Mouse (Mus musculus): Measurements from ENCODE around the gene Kif26b.

Kif26b gene

DNA sequence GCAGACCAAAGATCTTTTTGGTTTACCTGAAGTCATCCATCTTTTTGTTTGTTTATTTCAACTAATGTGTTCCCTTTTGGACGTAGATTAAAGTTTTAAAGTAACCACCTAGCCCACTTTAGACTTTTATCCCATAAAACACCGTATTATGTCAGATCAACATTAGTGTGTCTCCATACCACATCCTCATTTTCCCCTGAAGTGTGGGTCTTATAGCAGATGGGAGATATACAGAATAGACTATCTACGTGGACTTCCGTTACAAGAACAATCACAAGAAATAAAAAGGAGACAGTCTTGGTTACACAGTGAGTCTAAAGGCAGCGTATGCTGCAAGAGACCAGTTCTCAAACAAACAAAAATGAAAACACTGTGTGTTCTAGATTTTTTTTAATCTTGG, 185.3 kb downstream of the Kif26b start:
- no peak for DNase-seq (ENCODE audit: low read depth, low spot score)

DNA sequence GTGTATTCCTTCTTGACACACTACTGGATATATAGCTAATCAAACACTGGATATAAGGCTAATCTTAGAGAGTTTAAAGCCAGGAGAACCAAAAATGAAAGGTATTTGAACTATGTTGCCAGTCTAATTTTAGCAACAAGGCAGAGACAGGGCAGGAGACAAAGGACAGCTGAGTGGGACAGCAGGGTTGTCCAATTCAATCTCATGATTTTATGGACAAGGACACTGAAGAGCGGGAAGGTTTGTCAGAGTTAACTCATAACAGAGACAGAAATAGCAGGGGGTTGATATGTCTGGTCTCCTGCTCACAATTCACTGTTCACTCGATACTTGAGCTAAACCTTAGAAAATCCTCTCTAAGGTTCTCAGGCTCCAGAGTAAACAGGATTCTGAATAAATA, 187.5 kb downstream of the Kif26b start:
- no peak for DNase-seq (ENCODE audit: low read depth, low spot score)

DNA sequence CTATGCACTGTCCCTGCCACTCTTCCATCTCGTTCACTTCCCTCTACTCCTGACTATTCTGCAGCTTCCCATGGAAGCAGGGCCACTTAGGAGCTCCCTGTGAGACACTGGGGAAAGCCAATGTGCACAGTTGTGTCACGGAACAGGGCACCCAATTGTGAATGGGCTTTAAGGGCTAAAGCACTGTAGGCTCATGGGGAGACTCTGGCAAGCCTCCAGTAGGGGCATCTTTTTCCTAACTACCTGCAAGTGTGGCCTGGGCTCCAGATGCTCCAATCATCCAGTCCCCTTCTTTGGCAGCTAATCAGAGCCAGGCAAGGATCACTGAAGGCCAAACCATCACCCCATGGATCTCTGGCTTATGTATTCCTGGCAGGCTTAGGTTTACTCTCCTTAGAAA, 191.9 kb downstream of the Kif26b start:
- no peak for DNase-seq (ENCODE audit: low read depth, low spot score)

DNA sequence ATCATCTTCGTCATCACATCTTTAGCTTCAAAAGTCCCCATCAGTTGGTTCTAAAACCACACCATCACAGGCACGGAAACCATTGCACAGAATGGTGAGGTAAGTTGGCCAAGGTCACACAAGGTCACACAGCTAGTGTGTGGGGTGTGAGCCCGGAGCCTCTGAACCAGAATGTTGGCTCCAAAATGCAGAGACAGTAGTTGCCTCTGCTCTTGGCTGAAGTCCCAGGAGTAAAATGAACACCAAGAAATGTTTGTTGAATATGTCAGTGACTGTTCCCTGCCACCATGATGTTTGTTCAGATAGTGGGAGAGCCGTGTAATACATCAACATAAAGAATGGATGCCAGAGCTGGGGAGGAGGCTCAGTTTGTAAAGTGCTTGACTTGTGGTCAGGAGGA, 193.9 kb downstream of the Kif26b start:
- no peak for DNase-seq (ENCODE audit: low read depth, low spot score)

DNA sequence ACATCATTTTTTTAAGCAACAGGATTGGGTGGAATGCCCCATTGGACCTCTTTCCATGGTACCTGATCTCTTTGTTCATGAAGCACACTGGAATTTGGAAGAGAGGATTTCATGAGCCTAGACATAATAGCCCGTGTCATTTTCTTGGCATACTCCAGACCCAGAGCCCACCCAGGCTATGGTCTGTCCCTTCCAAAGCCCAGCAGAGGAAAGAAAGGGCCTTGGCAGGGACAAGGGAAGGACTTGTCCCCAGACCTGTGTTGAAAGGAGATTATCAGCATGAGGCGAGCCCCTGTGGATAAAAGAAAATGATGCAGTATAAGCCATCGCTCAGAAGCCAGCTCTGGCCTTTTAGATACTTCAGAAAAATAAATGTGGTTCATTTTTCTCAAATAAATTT, 196.6 kb downstream of the Kif26b start:
- DNase-seq (ENCODE audit: low read depth, low spot score) = no peak

DNA sequence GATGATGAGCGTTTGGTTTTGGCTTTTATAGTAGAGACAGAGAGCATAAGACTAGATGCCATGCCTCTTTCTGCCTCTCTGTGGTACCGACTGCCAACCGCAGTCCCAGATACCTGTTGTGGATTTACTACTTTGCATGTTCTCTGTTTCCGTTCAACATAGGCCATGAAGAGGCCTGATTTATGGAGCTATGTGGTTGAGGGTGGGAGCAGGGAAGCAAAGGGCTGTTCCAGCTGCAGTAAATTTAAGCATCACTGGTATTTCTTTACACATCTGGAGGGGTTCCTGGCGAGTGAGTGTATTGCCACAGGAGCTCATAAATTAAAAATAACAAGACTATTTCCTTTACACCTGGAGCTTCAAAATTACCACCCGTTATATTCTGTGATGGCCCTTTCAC, 199.3 kb downstream of the Kif26b start:
- DNase-seq (ENCODE audit: low read depth, low spot score) = no peak

DNA sequence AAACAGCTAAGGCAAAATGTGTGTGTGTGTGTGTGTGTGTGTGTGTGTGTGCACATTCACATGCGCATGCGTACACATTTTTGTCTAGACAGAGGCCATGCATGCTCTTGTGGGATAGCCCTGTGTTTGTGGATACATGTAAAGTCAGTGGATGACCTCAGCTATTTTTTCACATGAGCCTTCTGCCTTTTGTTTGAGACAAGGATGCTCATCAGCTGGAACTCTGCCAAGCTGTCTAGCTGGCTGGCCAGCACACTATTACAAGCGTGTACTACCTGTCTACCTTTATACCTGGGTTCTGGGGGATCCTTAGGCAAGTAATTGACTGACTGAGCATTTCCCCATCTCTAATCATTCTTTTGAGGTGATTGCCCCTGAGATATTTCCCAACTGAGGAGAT, 201.3 kb downstream of the Kif26b start:
- DNase-seq (ENCODE audit: low read depth, low spot score) = no peak

DNA sequence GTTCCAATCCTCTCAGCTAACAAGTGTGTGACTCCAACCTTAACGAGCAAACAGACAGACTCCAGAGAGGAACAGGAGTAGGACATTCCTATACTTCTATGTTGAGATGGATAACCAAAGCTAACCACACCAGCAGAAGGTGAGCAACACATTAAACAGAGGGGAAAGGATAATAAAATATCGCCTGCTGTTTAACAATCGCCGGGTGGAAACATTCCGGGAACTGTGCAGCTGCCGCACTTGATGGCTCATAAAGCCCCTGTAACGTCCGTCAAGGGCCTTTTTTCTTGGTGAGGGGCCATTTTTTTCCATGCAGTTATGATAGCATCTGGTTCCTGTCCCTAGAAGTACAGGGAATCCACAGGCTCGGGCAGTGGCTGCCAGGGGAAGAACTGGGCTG, 204.1 kb downstream of the Kif26b start:
- DNase-seq (ENCODE audit: low read depth, low spot score) = no peak

DNA sequence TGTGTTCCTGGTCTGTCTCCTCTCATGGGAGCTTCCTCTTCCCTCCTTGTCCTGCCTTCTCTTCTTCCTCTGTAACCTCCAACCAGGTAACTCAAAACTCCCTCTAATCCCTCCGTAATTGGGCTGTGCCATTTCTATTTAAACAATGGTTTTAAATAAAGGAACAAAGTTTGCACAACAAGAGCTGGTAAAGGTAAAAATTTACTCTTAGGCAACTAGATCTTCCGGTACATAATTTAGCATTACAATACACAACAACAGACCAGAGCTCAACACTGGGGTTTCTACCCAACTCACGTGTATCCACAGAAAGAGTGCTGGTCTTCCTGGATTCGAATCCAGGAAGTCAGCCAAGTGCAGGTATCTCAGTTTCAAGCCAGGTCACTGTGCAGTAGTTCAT, 205.7 kb downstream of the Kif26b start:
- DNase-seq (ENCODE audit: low read depth, low spot score) = no peak

DNA sequence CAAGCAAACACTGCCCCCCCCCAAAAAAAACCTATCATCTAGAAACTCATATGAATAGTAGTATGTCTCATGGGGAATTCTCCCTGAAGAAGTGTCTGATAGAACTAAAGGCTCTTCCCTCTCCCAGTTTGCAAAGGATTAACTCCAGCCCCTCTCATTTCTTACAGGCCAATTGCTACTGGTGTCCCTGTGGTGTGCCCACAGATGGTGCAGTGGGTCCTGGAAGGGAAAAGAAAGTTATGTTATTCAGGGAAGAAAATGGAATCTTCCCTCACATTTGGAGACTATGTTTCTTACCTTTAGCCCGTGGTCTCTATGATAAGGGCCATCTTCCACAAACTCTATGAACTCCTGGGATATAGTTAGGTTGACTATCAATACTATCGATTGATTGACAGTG, 208.0 kb downstream of the Kif26b start:
- DNase-seq (ENCODE audit: low read depth, low spot score) = no peak

DNA sequence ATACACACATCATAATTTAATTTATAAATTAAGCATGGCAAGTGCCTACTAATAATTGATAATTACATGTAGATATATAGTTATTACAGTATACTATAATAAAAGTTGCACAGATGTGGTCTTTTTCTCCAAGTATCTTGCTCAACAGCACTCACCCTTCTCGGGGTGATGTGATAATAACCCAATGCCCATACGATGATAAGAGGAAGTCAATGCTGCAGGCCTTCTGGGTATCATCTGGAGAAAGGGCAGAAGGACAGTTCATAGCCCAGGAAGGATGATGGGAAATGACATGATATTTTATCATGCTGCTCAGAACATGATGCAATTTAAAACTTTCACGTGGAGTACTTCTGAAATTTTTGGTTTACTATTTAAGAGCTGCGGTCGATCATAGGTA, 214.9 kb downstream of the Kif26b start:
- DNase-seq (ENCODE audit: low read depth, low spot score) = no peak

DNA sequence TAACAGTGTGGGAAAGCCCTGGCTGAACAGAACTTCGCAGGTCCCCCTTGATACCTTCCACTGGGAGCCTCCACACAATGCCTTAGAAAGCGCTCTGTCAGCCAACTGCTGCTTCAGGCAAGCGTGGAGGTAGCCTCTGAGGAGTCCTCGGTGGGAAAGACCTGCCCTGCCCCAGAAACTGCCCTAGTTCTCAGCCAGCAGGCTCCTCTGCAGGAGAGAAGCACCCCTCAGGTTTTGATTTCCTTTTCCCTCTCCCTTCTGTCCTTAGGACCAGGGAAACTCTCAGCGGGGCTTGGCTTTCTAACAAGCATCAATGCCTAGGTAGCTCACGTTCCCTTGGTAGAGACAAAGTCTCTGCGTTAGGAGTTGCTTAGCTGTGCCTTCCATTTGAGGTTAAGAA, 215.6 kb downstream of the Kif26b start:
- no peak for DNase-seq (ENCODE audit: low read depth, low spot score)

DNA sequence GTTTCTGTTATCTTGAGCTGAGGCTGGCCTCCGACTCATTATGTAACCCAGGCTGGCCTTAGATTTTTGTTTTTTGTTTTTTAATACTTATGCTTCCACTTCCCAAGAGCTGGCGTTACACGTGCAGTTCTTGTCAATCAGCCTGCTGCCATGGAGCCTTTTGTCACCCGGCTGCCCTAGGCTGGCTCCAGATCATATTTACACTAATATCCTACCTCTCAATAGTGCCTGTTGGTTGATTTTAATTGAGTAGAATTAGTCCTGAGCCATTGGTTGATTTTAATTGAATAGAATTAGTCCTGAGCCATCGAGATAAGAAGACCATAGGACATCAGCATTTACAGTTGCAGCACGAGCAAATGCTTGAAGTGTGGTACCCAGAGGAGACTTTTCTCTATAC, 216.0 kb downstream of the Kif26b start:
- no peak for DNase-seq (ENCODE audit: low read depth, low spot score)

DNA sequence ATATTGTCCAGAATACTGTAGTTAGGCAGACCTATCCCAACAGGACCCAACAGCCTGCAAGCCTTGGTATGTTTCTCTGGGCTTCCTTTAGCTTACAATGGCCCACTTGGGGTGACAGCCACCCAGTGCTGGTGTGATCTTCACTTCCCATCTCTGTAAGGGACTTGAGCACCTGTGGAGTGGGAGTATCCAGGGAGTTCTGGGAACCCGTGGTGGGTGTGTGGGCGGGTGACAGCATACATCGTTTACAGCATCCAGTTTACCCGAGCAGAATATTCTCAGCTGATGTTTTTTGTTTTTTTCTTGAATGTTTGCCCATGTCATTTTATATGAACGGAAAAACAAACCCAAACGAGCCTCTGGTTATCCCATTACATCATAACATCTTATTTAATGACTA, 216.5 kb downstream of the Kif26b start:
- DNase-seq (ENCODE audit: low read depth, low spot score) = no peak

DNA sequence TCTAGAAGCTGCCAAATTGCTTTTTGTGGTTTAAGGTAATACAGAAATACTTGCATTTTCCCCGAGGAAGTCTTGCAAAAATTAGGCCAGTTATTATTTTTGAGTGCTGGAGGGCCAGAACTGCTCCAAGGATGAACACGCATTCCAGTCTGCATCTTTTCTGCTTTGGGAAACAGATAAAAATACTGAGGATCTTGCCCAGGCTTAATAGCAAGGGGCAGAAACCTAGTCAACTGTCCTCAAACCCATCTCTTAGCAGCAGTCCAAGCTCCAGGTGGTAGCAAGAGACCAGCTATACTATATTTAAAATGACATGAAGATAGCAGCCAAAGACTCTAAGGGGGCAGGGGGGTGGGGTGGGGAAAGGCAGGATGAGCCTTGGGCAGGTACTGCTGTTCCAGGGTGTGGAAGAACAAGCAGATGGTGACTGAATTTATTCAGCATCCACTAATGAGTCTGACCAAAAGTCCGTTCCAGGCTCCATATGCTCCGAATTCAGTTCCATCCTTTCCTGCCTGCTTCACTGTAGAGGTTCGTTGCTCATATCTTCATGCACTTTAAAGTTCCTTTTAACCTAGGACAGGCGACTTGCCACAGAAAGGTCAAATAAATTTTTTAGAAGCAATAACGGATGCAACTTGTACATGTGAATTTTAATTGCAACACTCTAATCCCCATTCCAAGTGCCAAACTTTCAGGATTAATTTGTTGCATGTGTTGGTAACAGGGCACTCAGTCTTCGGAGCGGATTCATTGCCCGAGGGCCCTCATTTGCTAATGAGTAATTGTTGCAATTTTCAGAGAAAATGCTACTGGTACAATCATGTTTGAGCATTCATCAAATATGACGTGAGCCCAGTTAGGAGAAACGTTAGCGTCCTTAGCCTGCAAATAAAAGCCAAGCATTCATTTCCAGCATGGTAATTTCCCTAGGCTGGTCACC, 218.6 kb downstream of the Kif26b start:
- DNase-seq (ENCODE audit: low read depth, low spot score) = no peak

DNA sequence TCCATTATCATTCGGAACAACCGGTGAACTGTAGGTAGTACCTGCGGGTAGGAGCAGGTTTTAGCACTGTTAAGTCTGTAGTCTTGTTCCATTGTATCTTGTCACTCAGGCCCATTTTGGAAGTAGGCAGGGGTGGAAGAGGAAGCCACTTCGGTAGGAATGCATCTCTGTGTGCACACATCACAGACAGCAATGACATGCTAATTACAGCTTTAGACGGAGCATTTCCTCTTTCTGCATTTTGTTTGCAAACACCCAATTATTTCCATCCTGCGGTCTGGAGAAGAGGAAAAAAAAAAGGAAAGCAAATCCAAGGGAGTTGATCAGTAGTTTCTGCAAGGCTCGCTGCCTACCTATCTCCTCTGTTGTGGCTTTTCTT, 219.3 kb downstream of the Kif26b start:
- DNase-seq (ENCODE audit: low read depth, low spot score) = no peak

DNA sequence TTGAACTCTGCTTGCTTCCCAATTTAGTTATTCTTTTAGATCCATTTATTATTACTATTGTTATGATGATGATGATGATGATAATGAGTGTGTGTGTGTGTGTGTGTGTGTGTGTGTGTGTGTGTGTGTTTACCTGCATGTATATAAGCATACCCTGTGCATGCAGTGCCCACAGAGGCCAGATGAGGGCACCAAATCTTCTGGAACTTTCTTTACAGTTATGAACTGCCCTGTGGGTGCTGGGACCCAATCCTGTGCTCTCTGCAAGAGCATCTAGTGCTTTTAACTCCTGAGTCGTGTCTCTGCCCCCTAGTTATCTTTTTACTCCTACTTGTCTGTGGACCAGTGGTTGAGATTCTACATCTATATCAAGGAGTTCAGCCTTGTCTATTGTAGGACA, 219.7 kb downstream of the Kif26b start:
- DNase-seq (ENCODE audit: low read depth, low spot score) = no peak

DNA sequence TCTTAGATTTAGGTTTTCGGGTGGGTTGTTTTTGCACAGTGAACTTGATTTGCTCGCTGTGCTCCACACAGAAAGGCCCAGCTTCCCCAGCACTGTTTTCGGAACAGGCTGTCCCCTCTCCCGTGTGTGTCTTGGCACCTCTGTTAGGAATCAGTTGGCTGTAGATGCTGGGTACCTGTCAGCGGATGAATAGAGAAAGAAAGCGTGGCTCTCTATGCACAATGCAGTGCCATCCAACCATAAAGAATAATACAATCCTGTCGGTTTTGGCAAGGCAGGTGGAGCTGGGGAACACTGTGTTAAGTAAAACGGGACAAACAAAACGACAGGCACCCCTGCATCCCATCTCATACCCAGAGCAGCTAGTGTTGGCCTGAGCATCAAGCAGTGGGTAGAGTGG, 220.9 kb downstream of the Kif26b start:
- DNase-seq (ENCODE audit: low read depth, low spot score) = no peak

DNA sequence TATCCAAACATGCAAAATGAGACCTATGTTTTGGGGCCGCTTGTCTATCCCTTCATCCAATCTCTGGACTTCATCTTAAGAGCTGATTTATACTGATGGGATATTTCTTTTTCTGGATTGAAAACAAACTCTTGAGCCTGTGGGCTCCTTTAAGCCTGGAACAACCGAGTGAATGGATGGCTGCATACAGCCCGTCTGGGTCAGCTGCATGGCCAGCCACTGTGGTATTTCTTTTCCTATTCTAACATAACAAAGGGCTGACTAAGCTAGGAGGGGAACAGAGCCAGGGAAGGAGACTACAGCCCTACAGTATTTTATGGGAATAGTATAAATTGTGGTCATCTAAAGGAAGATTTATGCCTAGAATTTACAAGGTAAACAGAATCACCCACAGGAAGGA, 229.5 kb downstream of the Kif26b start:
- no peak for DNase-seq (ENCODE audit: low read depth, low spot score)

DNA sequence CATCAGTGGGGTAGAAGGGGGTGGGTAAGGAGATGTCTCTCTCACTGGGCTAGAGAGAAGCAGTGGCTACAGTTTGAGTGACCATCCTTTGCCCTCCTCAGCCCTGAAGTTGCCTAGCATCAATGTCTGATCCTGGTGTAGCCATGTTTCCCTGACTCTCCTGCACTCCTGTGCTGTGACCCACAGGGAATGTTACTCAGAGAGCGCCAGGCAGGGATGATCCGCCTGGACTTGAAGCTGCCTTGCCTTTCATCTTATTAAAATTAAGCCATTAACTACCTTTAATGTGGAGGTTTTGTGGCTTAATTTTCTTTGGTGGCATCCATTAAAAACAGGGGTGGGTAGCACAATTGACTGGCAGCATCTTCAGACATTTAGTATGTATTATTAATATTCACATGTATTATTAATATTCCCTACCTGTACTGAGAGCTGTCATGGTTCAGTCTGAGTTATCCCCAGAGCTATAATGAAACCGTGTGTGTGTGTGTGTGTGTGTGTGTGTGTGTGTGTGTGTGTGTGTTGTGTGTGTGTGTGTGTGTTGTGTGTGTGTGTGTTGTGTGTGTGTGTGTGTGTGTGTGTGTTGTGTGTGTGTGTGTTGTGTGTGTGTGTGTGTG, 233.3 kb downstream of the Kif26b start:
- DNase-seq (ENCODE audit: low read depth, low spot score) = no peak

DNA sequence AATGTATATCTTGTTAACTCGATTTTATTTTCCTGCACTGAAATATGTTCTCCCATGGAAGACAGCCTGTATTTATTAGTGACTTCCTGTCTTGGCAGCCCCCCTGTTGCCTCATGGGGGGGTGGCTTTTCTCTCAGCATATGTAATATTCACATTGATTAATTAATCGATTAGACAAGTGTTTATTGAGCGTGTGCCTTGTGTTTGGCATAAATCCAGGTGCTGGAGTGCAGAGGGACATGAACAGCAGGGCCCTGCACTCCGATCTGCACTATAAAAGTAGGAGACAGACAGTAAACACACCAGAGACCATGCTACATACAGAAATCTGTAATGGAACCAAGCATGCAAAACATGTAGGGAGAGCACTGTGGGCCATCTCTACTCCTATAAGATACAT, 236.0 kb downstream of the Kif26b start:
- no peak for DNase-seq (ENCODE audit: low read depth, low spot score)

DNA sequence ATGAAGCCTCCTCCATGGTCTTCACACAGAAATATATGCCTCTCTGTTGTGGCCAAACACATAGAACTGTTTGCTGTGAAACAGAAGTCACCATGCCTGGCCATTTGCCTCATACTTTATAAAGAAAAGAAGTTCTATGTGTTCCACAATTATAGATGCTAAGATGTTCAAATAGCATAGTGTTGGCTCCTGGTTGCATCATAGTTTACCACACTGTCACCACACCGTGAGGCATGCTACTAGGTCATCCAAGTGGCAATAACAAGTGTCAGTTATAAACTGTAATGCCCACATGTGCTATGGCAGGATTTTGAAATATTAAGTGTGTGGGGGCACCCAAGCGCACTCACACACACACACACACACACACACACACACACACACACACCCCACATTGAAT, 236.7 kb downstream of the Kif26b start:
- DNase-seq (ENCODE audit: low read depth, low spot score) = no peak

DNA sequence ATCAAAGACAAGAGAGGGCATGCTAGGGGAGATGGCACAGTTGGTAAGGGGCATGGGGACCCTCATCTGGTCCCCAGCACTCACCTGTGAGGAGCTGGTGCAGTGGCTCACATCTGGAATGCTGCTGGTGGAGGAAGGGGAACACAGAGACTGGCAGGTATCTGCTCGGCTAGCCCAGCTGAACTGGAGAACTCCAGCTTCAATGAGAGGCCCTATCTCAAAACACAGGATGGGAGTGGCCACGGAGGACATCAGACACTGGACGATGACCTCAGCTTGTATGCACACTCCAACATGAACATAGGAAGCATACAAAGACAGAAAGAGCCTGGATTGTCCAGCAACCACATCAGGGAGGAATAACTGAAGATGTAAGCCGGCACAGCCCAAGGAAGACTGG, 240.1 kb downstream of the Kif26b start:
- no peak for DNase-seq (ENCODE audit: low read depth, low spot score)

Measured in WW6 (cell line).